Mouse (Mus musculus): ENCODE measurements around the gene 1810062G17Rik.

The 1810062G17Rik gene

DNA sequence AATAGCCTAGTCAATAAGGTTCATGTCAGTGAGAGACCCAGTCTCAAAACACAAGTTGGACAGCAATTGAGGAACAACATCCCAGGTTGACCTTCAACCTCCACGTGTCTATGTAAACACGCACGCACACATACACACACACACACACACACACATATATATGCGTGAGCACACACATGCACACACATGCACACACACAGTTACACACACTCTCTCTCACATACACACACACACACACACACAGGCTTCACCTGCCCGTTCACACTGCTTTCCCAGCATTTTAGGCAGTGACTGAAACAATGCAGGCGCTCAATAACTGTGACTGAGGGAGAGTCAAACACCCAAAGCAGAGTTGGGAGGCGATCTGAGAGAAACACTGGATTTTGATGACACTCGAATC, 29.6 kb downstream of the 1810062G17Rik start:
- DNase-seq (ENCODE audit: low read depth, low spot score), result no peak

DNA sequence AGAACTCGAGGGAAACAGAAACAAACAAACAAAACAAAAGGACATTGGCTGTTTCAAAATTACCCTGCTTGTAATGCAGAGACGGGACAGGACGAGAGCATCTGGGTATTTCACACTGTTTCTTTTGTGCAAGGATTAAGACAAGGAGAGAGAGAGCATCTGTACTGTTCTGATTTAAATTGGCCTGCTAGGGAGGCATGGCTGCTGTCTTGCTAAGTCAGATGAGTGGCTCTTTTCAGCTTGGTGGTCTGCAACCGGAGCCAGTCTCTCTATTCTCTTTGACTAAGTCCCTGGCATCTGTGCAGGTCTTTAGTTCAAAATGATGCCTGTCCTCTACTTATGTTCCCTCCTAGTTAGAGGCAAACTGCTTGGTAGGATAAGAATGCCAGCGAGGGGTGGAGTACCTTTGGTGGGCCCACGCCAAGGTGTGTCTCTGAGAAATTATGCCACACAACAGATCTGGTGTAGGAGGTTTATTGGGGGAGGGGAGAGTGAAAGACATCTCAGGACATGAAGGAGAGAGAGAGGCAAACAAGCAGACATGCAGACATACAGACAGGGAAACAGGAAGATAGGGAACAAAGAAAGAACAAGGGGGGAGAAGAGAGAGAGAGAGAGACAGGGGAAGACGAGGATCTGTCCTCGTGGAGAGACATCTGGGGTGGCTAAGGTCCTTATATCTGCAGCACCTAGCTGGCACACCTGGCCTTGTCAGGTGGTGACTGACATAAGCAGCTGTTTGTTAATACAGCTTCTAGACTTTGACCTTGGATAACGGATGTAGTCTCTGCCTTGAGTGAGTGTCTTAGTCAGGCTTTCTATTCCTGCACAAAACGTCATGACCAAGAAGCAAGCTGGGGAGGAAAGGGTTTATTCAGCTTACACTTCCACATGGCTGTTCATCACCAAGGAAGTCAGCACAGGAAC, 30.3 kb downstream of the 1810062G17Rik start:
- DNase-seq (ENCODE audit: low read depth, low spot score), result no peak

DNA sequence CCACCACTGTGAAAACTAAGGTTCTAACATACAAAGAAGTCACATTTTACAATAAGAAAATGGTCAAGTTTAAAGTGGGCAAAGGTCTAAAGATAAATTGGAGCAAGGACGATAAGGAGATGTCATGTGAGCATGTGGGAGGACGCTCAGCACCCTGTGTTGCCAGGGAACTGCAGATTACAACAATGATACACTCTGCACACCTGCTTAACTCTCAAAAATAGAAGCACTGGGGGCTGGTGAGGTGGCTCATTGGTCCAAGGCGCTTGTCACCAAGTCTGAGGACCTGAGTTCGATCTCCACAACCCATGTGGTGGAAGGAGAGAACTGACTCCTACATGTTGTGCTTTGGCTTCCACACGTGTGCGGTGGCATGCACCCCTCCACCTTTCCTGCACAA, 35.8 kb downstream of the 1810062G17Rik start:
- no peak for DNase-seq (ENCODE audit: low read depth, low spot score)

DNA sequence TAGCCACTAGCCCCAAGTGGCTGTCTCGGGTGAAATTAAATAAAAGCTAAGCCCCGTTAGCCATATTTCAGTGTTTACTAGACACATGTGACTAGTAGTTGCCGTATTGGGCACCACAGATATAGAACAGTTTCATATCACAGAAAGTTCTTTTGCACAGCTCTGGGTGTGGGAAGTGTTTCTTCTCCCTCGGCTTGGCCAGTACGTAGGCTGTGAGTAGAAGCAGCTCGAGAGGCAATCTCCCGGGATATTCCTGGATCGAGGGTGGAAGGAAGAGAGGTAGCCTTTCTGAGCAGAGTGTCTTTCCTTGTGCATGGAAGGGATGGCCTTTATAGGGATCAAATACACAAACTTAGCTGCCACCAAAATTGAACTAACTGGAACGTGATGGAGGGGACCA, 40.5 kb downstream of the 1810062G17Rik start:
- no peak for DNase-seq (ENCODE audit: low read depth, low spot score)

DNA sequence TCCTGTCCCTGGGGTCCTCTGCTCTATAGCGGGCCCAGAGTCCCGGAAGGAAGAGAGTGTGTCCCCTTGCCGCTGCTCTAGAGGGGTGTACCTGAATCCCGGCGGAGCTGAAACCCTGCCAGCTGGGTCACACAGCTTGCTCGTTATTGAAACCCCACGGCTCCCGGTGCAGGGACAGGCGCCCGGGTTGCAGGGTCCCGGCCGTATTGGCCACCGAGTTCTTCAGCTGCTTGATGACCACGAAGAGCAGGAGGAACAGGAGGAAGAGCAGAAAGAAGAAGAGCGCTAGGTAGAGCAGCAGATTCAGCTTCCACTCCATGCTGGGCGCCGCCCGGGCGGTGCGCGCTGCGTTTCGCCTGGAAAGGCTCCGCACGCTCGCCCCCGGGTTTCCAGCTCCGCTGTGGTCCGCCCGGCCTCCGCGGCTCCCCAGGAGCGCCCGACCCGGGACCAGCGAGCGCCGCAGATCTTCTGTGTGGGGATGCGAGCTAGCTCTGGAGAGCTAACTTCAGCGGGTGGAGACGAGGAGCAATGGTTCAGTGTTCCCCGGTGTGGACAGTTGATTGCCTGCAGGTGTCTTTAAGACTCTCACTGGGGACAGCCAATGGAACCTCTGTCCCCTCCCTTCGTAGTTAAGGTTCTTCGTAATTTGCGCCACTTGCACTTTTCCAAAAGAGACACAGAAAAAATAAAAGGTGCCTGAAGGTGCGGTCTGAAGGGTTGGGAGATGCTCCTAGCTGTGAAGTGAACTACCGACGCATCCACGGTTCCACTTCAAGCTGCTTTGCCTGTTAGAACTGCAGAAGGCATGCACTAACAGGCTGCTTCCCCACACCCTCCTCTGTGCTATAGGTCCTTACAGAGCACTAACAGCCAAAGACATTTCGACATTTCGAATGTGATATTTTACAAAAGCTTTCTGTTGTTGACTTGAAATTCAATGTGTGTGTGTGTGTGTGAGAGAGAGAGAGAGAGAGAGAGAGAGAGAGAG, 45.6 kb downstream of the 1810062G17Rik start, which contains the start of gene Gm11549:
Gm11549 (minus strand) TSS at position 741 of the 988 bp plus-strand sequence.
- DNase-seq (ENCODE audit: low read depth, low spot score), result no peak

DNA sequence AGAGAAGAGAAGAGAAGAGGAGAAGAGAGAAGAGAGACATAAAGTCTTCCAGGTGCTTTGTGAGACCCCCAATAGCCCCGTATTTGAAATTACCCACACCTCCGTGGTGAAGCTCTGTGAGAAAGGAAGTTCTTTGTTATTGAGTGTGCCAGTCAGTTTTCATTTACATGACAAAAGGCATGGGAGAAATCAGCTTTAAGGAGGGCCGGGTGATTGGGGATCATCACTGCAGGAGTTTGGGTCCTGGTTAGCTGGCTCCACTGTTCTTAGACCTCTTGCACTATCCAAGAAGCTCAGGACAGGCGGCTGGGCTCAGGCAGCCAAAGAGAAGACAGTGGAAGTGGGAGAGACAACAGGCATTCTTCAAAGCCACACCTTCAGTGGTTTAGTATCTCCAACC, 46.4 kb downstream of the 1810062G17Rik start:
- DNase-seq (ENCODE audit: low read depth, low spot score), result no peak

DNA sequence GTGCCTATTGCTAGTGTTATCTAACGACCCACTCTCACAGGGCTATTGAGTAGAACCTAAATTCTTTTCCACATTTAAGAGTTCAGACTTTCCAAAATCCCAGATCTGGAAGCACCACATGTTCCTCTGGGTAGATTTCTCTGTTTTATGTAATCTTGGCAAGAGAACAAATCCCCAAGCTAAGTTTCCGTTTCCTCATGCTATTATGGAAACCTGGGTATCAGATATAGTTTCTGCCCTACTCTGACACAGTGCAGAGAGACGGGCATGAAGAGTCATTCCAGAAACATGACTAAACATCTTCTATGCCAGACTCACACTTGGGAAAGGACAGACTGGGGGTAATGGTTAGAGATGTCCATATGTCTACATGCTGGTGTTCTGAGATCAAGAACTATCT, 48.7 kb downstream of the 1810062G17Rik start:
- no peak for DNase-seq (ENCODE audit: low read depth, low spot score)

DNA sequence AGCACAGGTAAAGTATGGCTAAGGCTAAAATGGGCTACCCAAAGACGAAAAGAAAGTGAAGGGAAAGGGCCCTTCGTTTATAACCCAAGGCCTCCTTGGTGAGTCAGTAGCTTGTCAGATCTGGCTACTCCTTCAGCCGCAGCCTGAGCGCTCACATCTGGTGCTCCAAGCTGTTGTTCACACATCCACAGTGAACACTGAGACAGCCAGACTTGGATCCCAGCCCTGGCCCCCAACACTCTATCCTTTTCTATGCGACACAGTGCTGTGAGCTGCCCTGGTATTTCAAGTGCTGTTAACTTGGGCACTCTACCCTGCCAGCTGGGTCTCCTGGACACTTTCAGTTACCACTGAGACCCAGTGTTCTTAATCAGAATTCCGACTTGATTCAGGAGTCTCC, 54.6 kb downstream of the 1810062G17Rik start:
- DNase-seq (ENCODE audit: low read depth, low spot score), result no peak

DNA sequence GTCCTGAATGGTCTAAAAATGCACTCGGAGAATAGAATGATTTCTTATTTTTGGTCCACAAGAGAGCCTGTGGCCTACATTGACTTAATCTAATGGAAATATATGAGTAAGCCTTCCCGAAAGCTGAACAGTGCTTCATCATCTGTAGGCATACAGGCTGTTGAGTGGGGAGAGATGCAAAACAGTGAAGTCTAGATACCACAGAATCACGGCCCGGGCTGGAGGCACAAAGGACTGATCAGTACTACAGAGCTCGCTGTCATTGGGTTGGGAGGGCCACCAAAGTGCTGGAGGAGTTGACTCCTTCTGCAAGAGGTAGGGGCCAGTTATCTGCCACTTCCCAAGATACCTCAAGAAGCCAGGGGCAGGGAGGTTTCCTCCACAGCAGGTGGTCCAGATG, 55.0 kb downstream of the 1810062G17Rik start:
- no peak for DNase-seq (ENCODE audit: low read depth, low spot score)

DNA sequence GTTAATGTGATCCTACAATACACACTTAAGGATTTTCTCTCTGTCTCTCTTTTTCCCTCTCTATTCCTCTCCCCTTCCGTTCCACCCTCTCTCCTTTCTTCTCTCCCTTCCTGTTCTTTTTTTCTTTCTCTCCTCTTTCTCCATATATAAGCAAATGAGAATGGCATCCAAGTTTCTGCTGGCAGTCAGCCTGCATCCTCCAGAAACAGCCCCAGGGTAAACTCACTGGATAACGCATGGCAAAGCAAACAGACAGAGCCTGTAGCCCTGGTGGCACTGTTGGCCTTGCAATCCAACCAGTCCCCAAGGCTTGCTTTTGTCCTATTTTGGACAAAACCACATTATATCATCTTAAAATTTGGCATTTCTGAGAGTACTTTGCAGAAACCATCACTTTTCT, 55.5 kb downstream of the 1810062G17Rik start:
- DNase-seq (ENCODE audit: low read depth, low spot score), result no peak

Data from CD4-positive helper T cell, adult 2 months (primary cell).